Mouse (Mus musculus): ENCODE measurements around the gene Steap3. TPM values are rescaled to one million over a fixed set of nuclear protein-coding genes. Genes with fewer than 3 reads are reported as not detected.
A peak's percentile ranks its signal among the peaks of the same experiment; 100 is the strongest.

Gene Steap3
- polyA plus RNA-seq, 1 experiment: 67.0 TPM

- Histone ChIP-seq H3K4me3 (replicated peaks; ENCODE audit: extremely low read depth, low read depth, low read length) (no peak overlapping the region), H3K4me1 (ENCODE audit: control insufficient read depth, insufficient read depth, low read length) (no peaks in the 10 kb centered on the region)
- DNase-seq: no peak
- 84% methylated on average over 11 of the region's 11 CpGs for WGBS
- no peak for TF ChIP-seq CTCF (IDR thresholded peaks at IDR 0.05; ENCODE audit: insufficient read depth, low read length)
- TF ChIP-seq POLR2A (IDR thresholded peaks at IDR 0.05; ENCODE audit: borderline replicate concordance, extremely low read depth, low read depth, low read length): no peak
Observed at GRCm38 (mm10) chr1:120243987-120244386, 28.5 kb downstream of the Steap3 start.

- DNase-seq: no peak
- H3K4me1 ChIP-seq (ENCODE audit: control insufficient read depth, insufficient read depth, low read length): no peaks in the 10 kb centered on the region
- TF ChIP-seq CTCF (IDR thresholded peaks at IDR 0.05; ENCODE audit: insufficient read depth, low read length) (0 out of 2 replicates have a peak, but pooled peaks have one; percentile 3), POLR2A (IDR thresholded peaks at IDR 0.05; ENCODE audit: borderline replicate concordance, extremely low read depth, low read depth, low read length) (no peak)
- 77% methylated on average over 1 of the region's 1 CpGs for WGBS
- no peak overlapping the region for H3K4me3 ChIP-seq (replicated peaks; ENCODE audit: extremely low read depth, low read depth, low read length)
Observed at GRCm38 (mm10) chr1:120237068-120237467, 35.4 kb downstream of the Steap3 start.

- no peaks in the 10 kb centered on the region for H3K4me1 ChIP-seq (ENCODE audit: control insufficient read depth, insufficient read depth, low read length)
- no peak for TF ChIP-seq POLR2A (IDR thresholded peaks at IDR 0.05; ENCODE audit: borderline replicate concordance, extremely low read depth, low read depth, low read length)
- TF ChIP-seq CTCF (IDR thresholded peaks at IDR 0.05; ENCODE audit: insufficient read depth, low read length): no peak
- 81% methylated on average over 14 of the region's 14 CpGs for WGBS
- no peak for DNase-seq
- H3K4me3 ChIP-seq (replicated peaks; ENCODE audit: extremely low read depth, low read depth, low read length): no peak overlapping the region
Observed at GRCm38 (mm10) chr1:120236424-120236823, 36.1 kb downstream of the Steap3 start.

- TF ChIP-seq CTCF (IDR thresholded peaks at IDR 0.05; ENCODE audit: insufficient read depth, low read length): no peak
- TF ChIP-seq POLR2A (IDR thresholded peaks at IDR 0.05; ENCODE audit: borderline replicate concordance, extremely low read depth, low read depth, low read length): no peak
- 87% methylated on average over 6 of the region's 6 CpGs for WGBS
- no peak for DNase-seq
- H3K4me3 ChIP-seq (replicated peaks; ENCODE audit: extremely low read depth, low read depth, low read length): no peak overlapping the region
- H3K4me1 ChIP-seq (ENCODE audit: control insufficient read depth, insufficient read depth, low read length): no peaks in the 10 kb centered on the region
Observed at GRCm38 (mm10) chr1:120235631-120236215, 36.8 kb downstream of the Steap3 start.

GRCm38 (mm10) chr1:120232170-120232569 is 40.3 kb downstream of the Steap3 start:
- 71% methylated on average over 6 of the region's 6 CpGs for WGBS
- Histone ChIP-seq H3K4me3 (replicated peaks; ENCODE audit: extremely low read depth, low read depth, low read length) (no peak overlapping the region), H3K4me1 (ENCODE audit: control insufficient read depth, insufficient read depth, low read length) (no peaks in the 10 kb centered on the region)
- DNase-seq: no peak
- no peak for TF ChIP-seq POLR2A (IDR thresholded peaks at IDR 0.05; ENCODE audit: borderline replicate concordance, extremely low read depth, low read depth, low read length)
- TF ChIP-seq CTCF (IDR thresholded peaks at IDR 0.05; ENCODE audit: insufficient read depth, low read length): no peak

- Histone ChIP-seq H3K4me3 (replicated peaks; ENCODE audit: extremely low read depth, low read depth, low read length) (no peak overlapping the region), H3K4me1 (ENCODE audit: control insufficient read depth, insufficient read depth, low read length) (no peaks in the 10 kb centered on the region)
- WGBS: 37% methylated on average over 6 of the region's 6 CpGs
- TF ChIP-seq POLR2A (IDR thresholded peaks at IDR 0.05; ENCODE audit: borderline replicate concordance, extremely low read depth, low read depth, low read length) (no peak), CTCF (IDR thresholded peaks at IDR 0.05; ENCODE audit: insufficient read depth, low read length) (peak; percentile 79)
- no peak for DNase-seq
Observed at GRCm38 (mm10) chr1:120231334-120231733, 41.2 kb downstream of the Steap3 start.

- TF ChIP-seq POLR2A (IDR thresholded peaks at IDR 0.05; ENCODE audit: borderline replicate concordance, extremely low read depth, low read depth, low read length) (no peak), CTCF (IDR thresholded peaks at IDR 0.05; ENCODE audit: insufficient read depth, low read length) (no peak)
- H3K4me3 ChIP-seq (replicated peaks; ENCODE audit: extremely low read depth, low read depth, low read length): no peak overlapping the region
- DNase-seq: no peak
- 62% methylated on average over 10 of the region's 10 CpGs for WGBS
- no peaks in the 10 kb centered on the region for H3K4me1 ChIP-seq (ENCODE audit: control insufficient read depth, insufficient read depth, low read length)
Observed at GRCm38 (mm10) chr1:120229723-120230471, 42.6 kb downstream of the Steap3 start.

- 69% methylated on average over 4 of the region's 4 CpGs for WGBS
- Histone ChIP-seq H3K4me3 (replicated peaks; ENCODE audit: extremely low read depth, low read depth, low read length) (no peak overlapping the region), H3K4me1 (ENCODE audit: control insufficient read depth, insufficient read depth, low read length) (no peaks in the 10 kb centered on the region; the same call in 1 of the 2 replicates)
- DNase-seq: no peak
- TF ChIP-seq CTCF (IDR thresholded peaks at IDR 0.05; ENCODE audit: insufficient read depth, low read length) (no peak), POLR2A (IDR thresholded peaks at IDR 0.05; ENCODE audit: borderline replicate concordance, extremely low read depth, low read depth, low read length) (no peak)
Observed at GRCm38 (mm10) chr1:120223613-120224012, 48.9 kb downstream of the Steap3 start.

- Histone ChIP-seq H3K4me1 (ENCODE audit: control insufficient read depth, insufficient read depth, low read length) (no peaks in the 10 kb centered on the region; the same call in 1 of the 2 replicates), H3K4me3 (replicated peaks; ENCODE audit: extremely low read depth, low read depth, low read length) (no peak overlapping the region)
- 56% methylated on average over 2 of the region's 2 CpGs for WGBS
- DNase-seq: no peak
- no peak for TF ChIP-seq CTCF (IDR thresholded peaks at IDR 0.05; ENCODE audit: insufficient read depth, low read length)
- TF ChIP-seq POLR2A (IDR thresholded peaks at IDR 0.05; ENCODE audit: borderline replicate concordance, extremely low read depth, low read depth, low read length): no peak
Observed at GRCm38 (mm10) chr1:120221285-120221684, 51.2 kb downstream of the Steap3 start.

GRCm38 (mm10) chr1:120220841-120221240 is 51.7 kb downstream of the Steap3 start:
- no peak for TF ChIP-seq POLR2A (IDR thresholded peaks at IDR 0.05; ENCODE audit: borderline replicate concordance, extremely low read depth, low read depth, low read length)
- TF ChIP-seq CTCF (IDR thresholded peaks at IDR 0.05; ENCODE audit: insufficient read depth, low read length): no peak
- Histone ChIP-seq H3K4me3 (replicated peaks; ENCODE audit: extremely low read depth, low read depth, low read length) (no peak overlapping the region), H3K4me1 (ENCODE audit: control insufficient read depth, insufficient read depth, low read length) (no peaks in the 10 kb centered on the region; the same call in 1 of the 2 replicates)
- no peak for DNase-seq
- WGBS: 36% methylated on average over 6 of the region's 6 CpGs

Measured in lung, adult 2 months (tissue).